Mouse (Mus musculus): Measurements from ENCODE around the gene Celsr3. TPM values are rescaled to one million over a fixed set of nuclear protein-coding genes. Genes with fewer than 3 reads are reported as not detected.
A peak's percentile ranks its signal among the peaks of the same experiment; 100 is the strongest.

Gene Celsr3
- polyA plus RNA-seq, 1 experiment from 2014 or later: 0.61 TPM

- 46% methylated on average over 5 of the region's 5 CpGs for WGBS
- ATAC-seq: peak; percentile 61
- Histone ChIP-seq H3K4me2 (ENCODE audit: low read depth, low read length) (peak overlapping the region; percentile 81), H3K9ac (ENCODE audit: low read depth, low read length) (peak overlapping the region; percentile 73; the same call in 1 of the 2 replicates), H3K27ac (ENCODE audit: low read length) (peak overlapping the region; percentile 83), H3K36me3 (ENCODE audit: control insufficient read depth, insufficient read depth, low read length) (no peaks in the 10 kb centered on the region), H3K4me1 (ENCODE audit: control insufficient read depth, insufficient read depth, low read length) (peaks cover 18% of the 10 kb centered on the region), H3K27me3 (replicated peaks; ENCODE audit: control insufficient read depth, insufficient read depth, low read length) (no peaks in the 10 kb centered on the region), H3K9me3 (ENCODE audit: control insufficient read depth, low read length) (no peaks in the 10 kb centered on the region), H3K4me3 (ENCODE audit: low read length) (peak overlapping the region; percentile 72)
Measured at GRCm38 (mm10) chr9:108855335-108855734, 29.2 kb downstream of the Celsr3 start.

GRCm38 (mm10) chr9:108858792-108859527 lies 32.8 kb downstream of the Celsr3 start:
- peaks cover 7% of the 10 kb centered on the region; the same call in 1 of the 2 replicates for H3K4me1 ChIP-seq (ENCODE audit: control insufficient read depth, insufficient read depth, low read length)
- 70% methylated on average over 8 of the region's 8 CpGs for WGBS
- H3K4me2 ChIP-seq (ENCODE audit: low read depth, low read length): no peak overlapping the region
- H3K27ac ChIP-seq (ENCODE audit: low read length): no peak overlapping the region
- H3K9ac ChIP-seq (ENCODE audit: low read depth, low read length): 0 out of 2 replicates have a peak overlapping the region, but pooled peaks have one; percentile 19
- no peaks in the 10 kb centered on the region for H3K9me3 ChIP-seq (ENCODE audit: control insufficient read depth, low read length)
- peaks cover 4% of the 10 kb centered on the region; the same call in 1 of the 2 replicates for H3K36me3 ChIP-seq (ENCODE audit: control insufficient read depth, insufficient read depth, low read length)
- no peaks in the 10 kb centered on the region for H3K27me3 ChIP-seq (replicated peaks; ENCODE audit: control insufficient read depth, insufficient read depth, low read length)
- ATAC-seq: no peak
- H3K4me3 ChIP-seq (ENCODE audit: low read length): no peak overlapping the region

Small RNA genes within 50 kb of the gene (microRNA-seq; reads per million reads assigned to microRNA genes)
- not detected for gene Gm23156

Other genes with a start within 250 kb of the Celsr3 start
- gene Wdr6, start 247.6 kb upstream of the Celsr3 start, polyA plus RNA-seq (2015; fragmentation: Nextera tagmentation; extraction: Ambion mirVana): 60.7 and 64.4 TPM in 2 replicates
- gene P4htm, start 228.7 kb upstream of the Celsr3 start, polyA plus RNA-seq (2015; fragmentation: Nextera tagmentation; extraction: Ambion mirVana): 4.5 and 5.0 TPM in 2 replicates
- 41.2 and 42.9 TPM in 2 replicates for gene Arih2, start 176.9 kb upstream of the Celsr3 start, polyA plus RNA-seq (2015; fragmentation: Nextera tagmentation; extraction: Ambion mirVana)
- 111 and 117 TPM in 2 replicates for gene Slc25a20, start 164.2 kb upstream of the Celsr3 start, polyA plus RNA-seq (2015; fragmentation: Nextera tagmentation; extraction: Ambion mirVana)
- gene Prkar2a, start 137.0 kb upstream of the Celsr3 start, polyA plus RNA-seq (2015; fragmentation: Nextera tagmentation; extraction: Ambion mirVana): 32.8 and 36.9 TPM in 2 replicates
- gene Ip6k2, start 42.5 kb upstream of the Celsr3 start, polyA plus RNA-seq (2015; fragmentation: Nextera tagmentation; extraction: Ambion mirVana): 57.2 and 59.4 TPM in 2 replicates
- gene Nckipsd, start 18.0 kb upstream of the Celsr3 start, polyA plus RNA-seq (2015; fragmentation: Nextera tagmentation; extraction: Ambion mirVana): 11.3 and 14.5 TPM in 2 replicates
- gene Slc26a6, start 27.0 kb downstream of the Celsr3 start, polyA plus RNA-seq (2015; fragmentation: Nextera tagmentation; extraction: Ambion mirVana): 75.9 and 94.2 TPM in 2 replicates
- gene Tmem89, start 88.3 kb downstream of the Celsr3 start, polyA plus RNA-seq (2015; fragmentation: Nextera tagmentation; extraction: Ambion mirVana): 0.18 TPM in 1 of 2 replicates, not detected in the other
- gene Uqcrc1, start 110.3 kb downstream of the Celsr3 start, polyA plus RNA-seq (2015; fragmentation: Nextera tagmentation; extraction: Ambion mirVana): 730 and 748 TPM in 2 replicates
- gene Col7a1, start 127.3 kb downstream of the Celsr3 start, polyA plus RNA-seq (2015; fragmentation: Nextera tagmentation; extraction: Ambion mirVana): 0.99 and 1.2 TPM in 2 replicates
- not detected in 2 replicates for gene Ucn2, start 159.7 kb downstream of the Celsr3 start, polyA plus RNA-seq (2015; fragmentation: Nextera tagmentation; extraction: Ambion mirVana)
- 15.1 and 21.7 TPM in 2 replicates for gene Pfkfb4, start 165.5 kb downstream of the Celsr3 start, polyA plus RNA-seq (2015; fragmentation: Nextera tagmentation; extraction: Ambion mirVana)
- 162 and 184 TPM in 2 replicates for gene Shisa5, start 212.2 kb downstream of the Celsr3 start, polyA plus RNA-seq (2015; fragmentation: Nextera tagmentation; extraction: Ambion mirVana)
- 13.0 and 14.4 TPM in 2 replicates for gene Trex1, start 233.4 kb downstream of the Celsr3 start, polyA plus RNA-seq (2015; fragmentation: Nextera tagmentation; extraction: Ambion mirVana)
- 18.4 and 21.5 TPM in 2 replicates for gene Atrip, start 247.8 kb downstream of the Celsr3 start, polyA plus RNA-seq (2015; fragmentation: Nextera tagmentation; extraction: Ambion mirVana)

All from intestine, embryonic 16.5 days (tissue).